Mouse (Mus musculus) heart, embryonic 13.5 days (tissue): Measurements from ENCODE around the gene Ccdc141. TPM values are rescaled to one million over a fixed set of nuclear protein-coding genes. Genes with fewer than 3 reads are reported as not detected.

Experiments used
- ATAC-seq: fragments of 200-750 bp; cut with Nextera tagmentation; 2 replicates; pipeline ENCODE4 v1.8.0; 2017; ENCODE audit warnings: moderate TSS enrichment; ENCODE audit not compliant: insufficient number of reproducible peaks, low FRiP score, low TSS enrichment; ENCODE audit errors: extremely low read depth
- H3K27ac ChIP-seq: fragments of 300-500 bp; sonication (generic); replicated peaks from 2 replicates; pipeline ENCODE4 v1.5.1; 2015; ENCODE audit warnings: moderate library complexity, mild to moderate bottlenecking, inconsistent platforms
- H3K27me3 ChIP-seq: fragments of 300-500 bp; sonication (generic); replicated peaks from 2 replicates; pipeline ENCODE4 v1.6.1; 2015; ENCODE audit warnings: mild to moderate bottlenecking, inconsistent platforms
- H3K36me3 ChIP-seq: fragments of 300-500 bp; sonication (generic); 2 replicates; pipeline ENCODE4 v1.6.1; 2015; ENCODE audit warnings: mild to moderate bottlenecking, inconsistent platforms
- H3K4me1 ChIP-seq: fragments of 300-500 bp; sonication (generic); 2 replicates; pipeline ENCODE4 v1.6.1; 2015; ENCODE audit warnings: inconsistent platforms
- H3K4me2 ChIP-seq: fragments of 300-500 bp; sonication (generic); 2 replicates; pipeline ENCODE4 v1.6.1; 2015; ENCODE audit warnings: inconsistent platforms, mild to moderate bottlenecking, moderate library complexity
- H3K4me3 ChIP-seq: fragments of 300-500 bp; sonication (generic); 2 replicates; pipeline ENCODE4 v1.5.1; 2015; ENCODE audit warnings: moderate library complexity, mild to moderate bottlenecking, inconsistent platforms
- H3K9ac ChIP-seq: fragments of 300-500 bp; sonication (generic); 2 replicates; pipeline ENCODE4 v1.6.1; 2015; ENCODE audit warnings: inconsistent platforms, mild to moderate bottlenecking, moderate library complexity
- H3K9me3 ChIP-seq: fragments of 300-500 bp; sonication (generic); 2 replicates; pipeline ENCODE4 v1.6.1; 2016; ENCODE audit warnings: inconsistent platforms
- WGBS: fragments of 180-500 bp; shearing (Covaris S2); methylation state at CpG from one replicate; pipeline ENCODE4 v1.1.7; 2015; ENCODE audit warnings: mixed read lengths; 5-methylcytosine and 5-hydroxymethylcytosine counted together
- polyA plus RNA-seq: library from polyadenylated mRNA; unstranded; fragments of >200 nt; fragmentation: Nextera tagmentation; extraction: Ambion mirVana; gene quantifications from 2 replicates; pipeline ENCODE4 v1.2.1, GENCODE M21; 2015

Ccdc141 gene
- polyA plus RNA-seq, 1 experiment from 2014 or later: 156 TPM

GRCm38 (mm10) chr2:77133407-77133806 is 37.0 kb downstream of the Ccdc141 start:
- Histone ChIP-seq H3K36me3 (peaks cover 24% of the 10 kb centered on the region), H3K4me2 (no peak overlapping the region), H3K9ac (no peak overlapping the region), H3K4me3 (no peak overlapping the region), H3K27ac (no peak overlapping the region), H3K9me3 (no peaks in the 10 kb centered on the region), H3K27me3 (no peaks in the 10 kb centered on the region), H3K4me1 (peaks cover 54% of the 10 kb centered on the region)
- ATAC-seq: no peak
- WGBS: 94% methylated on average over 1 of the region's 1 CpGs

GRCm38 (mm10) chr2:77126939-77127338 is 43.5 kb downstream of the Ccdc141 start:
- Histone ChIP-seq H3K9me3 (no peaks in the 10 kb centered on the region), H3K27me3 (no peaks in the 10 kb centered on the region), H3K27ac (peak overlapping the region; percentile 80), H3K4me3 (no peak overlapping the region), H3K4me1 (peaks cover 51% of the 10 kb centered on the region), H3K4me2 (peak overlapping the region; percentile 40), H3K36me3 (peaks cover 60% of the 10 kb centered on the region), H3K9ac (no peak overlapping the region)
- ATAC-seq: peak; percentile 58; the same call in 1 of the 2 replicates
- 42% methylated on average over 1 of the region's 1 CpGs for WGBS

GRCm38 (mm10) chr2:77118102-77118501 is 52.3 kb downstream of the Ccdc141 start:
- no peak overlapping the region for H3K4me3 ChIP-seq
- peaks cover 18% of the 10 kb centered on the region for H3K4me1 ChIP-seq
- 60% methylated on average over 6 of the region's 6 CpGs for WGBS
- H3K36me3 ChIP-seq: peaks cover 29% of the 10 kb centered on the region
- H3K27ac ChIP-seq: no peak overlapping the region
- no peaks in the 10 kb centered on the region for H3K27me3 ChIP-seq
- no peak for ATAC-seq
- H3K9me3 ChIP-seq: no peaks in the 10 kb centered on the region
- H3K4me2 ChIP-seq: no peak overlapping the region
- H3K9ac ChIP-seq: no peak overlapping the region

GRCm38 (mm10) chr2:77114335-77114734 is 56.1 kb downstream of the Ccdc141 start:
- Histone ChIP-seq H3K4me2 (no peak overlapping the region), H3K4me1 (peaks cover 30% of the 10 kb centered on the region), H3K27me3 (no peaks in the 10 kb centered on the region), H3K9ac (0 out of 2 replicates have a peak overlapping the region, but pooled peaks have one; percentile 10), H3K27ac (peak overlapping the region; percentile 80), H3K36me3 (peaks cover 29% of the 10 kb centered on the region), H3K9me3 (no peaks in the 10 kb centered on the region), H3K4me3 (no peak overlapping the region)
- 34% methylated on average over 2 of the region's 2 CpGs for whole genome bisulfite sequencing
- no peak for ATAC-seq

GRCm38 (mm10) chr2:77113867-77114266 is 56.6 kb downstream of the Ccdc141 start:
- peak overlapping the region; percentile 80 for H3K27ac ChIP-seq
- H3K4me3 ChIP-seq: no peak overlapping the region
- H3K27me3 ChIP-seq: no peaks in the 10 kb centered on the region
- ATAC-seq: no peak; the same call in 1 of the 2 replicates
- peaks cover 34% of the 10 kb centered on the region for H3K36me3 ChIP-seq
- 58% methylated on average over 8 of the region's 8 CpGs for WGBS
- H3K4me2 ChIP-seq: no peak overlapping the region
- H3K9me3 ChIP-seq: no peaks in the 10 kb centered on the region
- H3K4me1 ChIP-seq: peaks cover 30% of the 10 kb centered on the region
- H3K9ac ChIP-seq: peak overlapping the region; percentile 28; the same call in 1 of the 2 replicates

GRCm38 (mm10) chr2:77113026-77113425 is 57.4 kb downstream of the Ccdc141 start:
- no peak for ATAC-seq
- H3K27ac ChIP-seq: peak overlapping the region; percentile 66
- H3K9ac ChIP-seq: no peak overlapping the region

GRCm38 (mm10) chr2:77111095-77111494 is 59.3 kb downstream of the Ccdc141 start:
- Histone ChIP-seq H3K9ac (no peak overlapping the region), H3K9me3 (no peaks in the 10 kb centered on the region), H3K4me3 (no peak overlapping the region), H3K27ac (no peak overlapping the region), H3K36me3 (peaks cover 57% of the 10 kb centered on the region), H3K4me1 (peaks cover 36% of the 10 kb centered on the region), H3K4me2 (no peak overlapping the region), H3K27me3 (no peaks in the 10 kb centered on the region)
- ATAC-seq: no peak
- WGBS: 74% methylated on average over 2 of the region's 2 CpGs

More at GRCm38 (mm10) chr2:77113026-77113425, 57.4 kb downstream of the Ccdc141 start:
- Histone ChIP-seq H3K4me1 (peaks cover 30% of the 10 kb centered on the region), H3K9me3 (no peaks in the 10 kb centered on the region), H3K4me3 (no peak overlapping the region), H3K4me2 (no peak overlapping the region), H3K36me3 (peaks cover 43% of the 10 kb centered on the region), H3K27me3 (no peaks in the 10 kb centered on the region)
- 60% methylated on average over 5 of the region's 5 CpGs for WGBS

- Histone ChIP-seq H3K9ac (no peak overlapping the region), H3K4me2 (no peak overlapping the region), H3K36me3 (peaks cover 60% of the 10 kb centered on the region), H3K27ac (no peak overlapping the region), H3K4me3 (no peak overlapping the region), H3K9me3 (no peaks in the 10 kb centered on the region), H3K27me3 (no peaks in the 10 kb centered on the region), H3K4me1 (peaks cover 36% of the 10 kb centered on the region)
- ATAC-seq: no peak
- WGBS: 91% methylated on average over 4 of the region's 4 CpGs
Measured at GRCm38 (mm10) chr2:77110365-77110764, 60.1 kb downstream of the Ccdc141 start.

GRCm38 (mm10) chr2:77109506-77110123 is 60.8 kb downstream of the Ccdc141 start:
- H3K4me2 ChIP-seq: no peak overlapping the region
- WGBS: 74% methylated on average over 8 of the region's 8 CpGs
- H3K36me3 ChIP-seq: peaks cover 63% of the 10 kb centered on the region
- peaks cover 31% of the 10 kb centered on the region for H3K4me1 ChIP-seq
- no peak overlapping the region for H3K4me3 ChIP-seq
- H3K9me3 ChIP-seq: 0 out of 2 replicates have a peak, but pooled peaks cover 5% of the 10 kb centered on the region
- H3K9ac ChIP-seq: no peak overlapping the region
- no peak for ATAC-seq
- no peak overlapping the region for H3K27ac ChIP-seq
- H3K27me3 ChIP-seq: no peaks in the 10 kb centered on the region

- no peak for ATAC-seq
- 84% methylated on average over 5 of the region's 5 CpGs for WGBS
Measured at GRCm38 (mm10) chr2:77108562-77108961, 61.9 kb downstream of the Ccdc141 start.

GRCm38 (mm10) chr2:77106150-77106549 is 64.3 kb downstream of the Ccdc141 start:
- WGBS: 78% methylated on average over 3 of the region's 3 CpGs

More at GRCm38 (mm10) chr2:77108562-77108961, 61.9 kb downstream of the Ccdc141 start:
- no peak overlapping the region for H3K27ac ChIP-seq
- peaks cover 70% of the 10 kb centered on the region for H3K36me3 ChIP-seq
- H3K27me3 ChIP-seq: no peaks in the 10 kb centered on the region
- H3K4me2 ChIP-seq: no peak overlapping the region
- H3K4me3 ChIP-seq: no peak overlapping the region
- no peak overlapping the region for H3K9ac ChIP-seq
- 0 out of 2 replicates have a peak, but pooled peaks cover 5% of the 10 kb centered on the region for H3K9me3 ChIP-seq
- peaks cover 21% of the 10 kb centered on the region for H3K4me1 ChIP-seq

More at GRCm38 (mm10) chr2:77106150-77106549, 64.3 kb downstream of the Ccdc141 start:
- Histone ChIP-seq H3K36me3 (peaks cover 76% of the 10 kb centered on the region), H3K4me3 (no peak overlapping the region), H3K27ac (peak overlapping the region; percentile 43; the same call in 1 of the 2 replicates), H3K27me3 (no peaks in the 10 kb centered on the region), H3K4me1 (peaks cover 10% of the 10 kb centered on the region), H3K9me3 (0 out of 2 replicates have a peak, but pooled peaks cover 5% of the 10 kb centered on the region), H3K9ac (no peak overlapping the region), H3K4me2 (no peak overlapping the region)
- no peak for ATAC-seq
